Mouse (Mus musculus): ENCODE measurements at regions not wholly inside any gene's neighbourhood (a gene's known extent, or its start where the extent isn't known, plus 50 kb on each side); places are given as distances from the start of the nearest gene placed in this dataset.

DNA sequence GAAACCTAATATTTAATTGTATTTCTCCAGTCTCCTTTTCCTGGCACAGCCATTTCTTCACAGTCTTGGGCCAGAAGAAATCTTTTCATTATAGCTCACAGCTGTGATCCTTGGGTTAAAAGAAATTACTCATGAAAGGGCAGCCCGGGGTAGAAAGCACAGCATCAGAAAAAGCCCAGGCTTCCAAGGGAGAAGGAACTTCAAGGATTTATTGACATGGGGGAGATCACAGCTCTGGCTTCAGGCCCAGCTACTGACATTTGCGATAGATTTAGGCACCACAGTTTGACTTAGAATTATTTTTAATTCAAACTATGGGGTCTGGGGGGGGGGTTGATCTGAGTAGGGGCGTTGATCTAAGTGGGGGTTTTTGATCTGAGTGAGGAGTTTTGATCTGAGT, 291.3 kb downstream of the Gm9195 start:
- DNase-seq, result no peak
- no peaks in the 10 kb centered on the region for H3K36me3 ChIP-seq
- no peak overlapping the region for H3K4me3 ChIP-seq (replicated peaks)
- H3K27me3 ChIP-seq, result no peaks in the 10 kb centered on the region
- no peak for ATAC-seq (ENCODE audit: low read depth)
- H3K9me3 ChIP-seq (replicated peaks), result no peaks in the 10 kb centered on the region
- no peak overlapping the region for H3K27ac ChIP-seq
- no peak overlapping the region for H3K9ac ChIP-seq
- no peak overlapping the region for H3K4me2 ChIP-seq
- 66% methylated on average over 3 of the region's 3 CpGs for WGBS (ENCODE audit: insufficient replicate concordance)
- no peaks in the 10 kb centered on the region for H3K4me1 ChIP-seq (replicated peaks)

- no peak for DNase-seq
- Histone ChIP-seq H3K36me3 (no peaks in the 10 kb centered on the region), H3K4me3 (replicated peaks) (no peak overlapping the region), H3K9me3 (replicated peaks) (no peaks in the 10 kb centered on the region), H3K27ac (no peak overlapping the region), H3K27me3 (no peaks in the 10 kb centered on the region), H3K9ac (no peak overlapping the region), H3K4me2 (no peak overlapping the region), H3K4me1 (replicated peaks) (no peaks in the 10 kb centered on the region)
- no peak for ATAC-seq (ENCODE audit: low read depth)
Measured at GRCm38 (mm10) chr14:72199900-72200299, 291.7 kb downstream of the Gm9195 start.

DNA sequence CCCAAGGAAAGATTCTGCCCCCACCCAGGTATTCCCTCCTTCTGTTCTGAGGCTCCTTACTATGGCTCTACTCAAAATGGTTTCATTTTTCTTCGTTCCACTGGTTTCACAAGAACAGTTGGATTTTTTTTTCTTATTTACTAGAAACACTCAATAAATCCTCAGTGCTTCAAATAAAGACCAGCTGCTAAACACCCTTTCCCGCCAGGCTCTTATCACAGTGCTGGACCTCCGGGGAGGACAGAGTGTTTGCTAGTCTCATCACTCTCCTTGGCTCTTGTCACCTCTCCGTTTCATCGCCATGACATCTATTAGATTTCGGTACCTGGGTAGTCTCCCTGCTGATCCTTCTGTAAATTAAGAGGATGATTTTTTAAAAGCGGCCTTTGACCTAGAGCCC, 293.7 kb downstream of the Gm9195 start:
- H3K4me3 ChIP-seq (replicated peaks), result no peak overlapping the region
- no peaks in the 10 kb centered on the region for H3K36me3 ChIP-seq
- no peaks in the 10 kb centered on the region for H3K4me1 ChIP-seq (replicated peaks)
- no peak overlapping the region for H3K4me2 ChIP-seq
- ATAC-seq (ENCODE audit: low read depth), result no peak
- H3K27ac ChIP-seq, result no peak overlapping the region
- H3K9me3 ChIP-seq (replicated peaks), result no peaks in the 10 kb centered on the region
- 53% methylated on average over 7 of the region's 7 CpGs for WGBS (ENCODE audit: insufficient replicate concordance)
- no peak overlapping the region for H3K9ac ChIP-seq
- DNase-seq, result no peak
- no peaks in the 10 kb centered on the region for H3K27me3 ChIP-seq

GRCm38 (mm10) chr14:72187329-72187984, 304.2 kb downstream of the Gm9195 start:
- Histone ChIP-seq H3K9me3 (replicated peaks) (no peaks in the 10 kb centered on the region), H3K9ac (no peak overlapping the region), H3K27me3 (no peaks in the 10 kb centered on the region), H3K36me3 (no peaks in the 10 kb centered on the region), H3K4me1 (replicated peaks) (no peaks in the 10 kb centered on the region), H3K27ac (no peak overlapping the region), H3K4me3 (replicated peaks) (no peak overlapping the region), H3K4me2 (no peak overlapping the region)
- ATAC-seq (ENCODE audit: low read depth) (no peak), DNase-seq (no peak)
- WGBS (ENCODE audit: insufficient replicate concordance), result 41% methylated on average over 5 of the region's 5 CpGs

- 81% methylated on average over 1 of the region's 1 CpGs for WGBS (ENCODE audit: insufficient replicate concordance)
Measured at GRCm38 (mm10) chr14:72175751-72176150, 315.9 kb downstream of the Gm9195 start.

GRCm38 (mm10) chr14:72172549-72173405, 318.9 kb downstream of the Gm9195 start:
- no peak overlapping the region for H3K9ac ChIP-seq
- H3K4me1 ChIP-seq (replicated peaks), result no peaks in the 10 kb centered on the region
- 55% methylated on average over 20 of the region's 20 CpGs for WGBS (ENCODE audit: insufficient replicate concordance)
- no peak overlapping the region for H3K4me2 ChIP-seq
- DNase-seq (no peak), ATAC-seq (ENCODE audit: low read depth) (no peak)
- no peak overlapping the region for H3K27ac ChIP-seq
- H3K27me3 ChIP-seq, result no peaks in the 10 kb centered on the region
- H3K4me3 ChIP-seq (replicated peaks), result no peak overlapping the region
- no peaks in the 10 kb centered on the region for H3K36me3 ChIP-seq
- H3K9me3 ChIP-seq (replicated peaks), result no peaks in the 10 kb centered on the region

More at GRCm38 (mm10) chr14:72175751-72176150, 315.9 kb downstream of the Gm9195 start:
- H3K9ac ChIP-seq, result no peak overlapping the region
- DNase-seq (no peak), ATAC-seq (ENCODE audit: low read depth) (no peak)
- H3K9me3 ChIP-seq (replicated peaks), result no peaks in the 10 kb centered on the region
- no peak overlapping the region for H3K4me3 ChIP-seq (replicated peaks)
- H3K4me1 ChIP-seq (replicated peaks), result no peaks in the 10 kb centered on the region
- no peak overlapping the region for H3K27ac ChIP-seq
- no peaks in the 10 kb centered on the region for H3K27me3 ChIP-seq
- no peak overlapping the region for H3K4me2 ChIP-seq
- H3K36me3 ChIP-seq, result no peaks in the 10 kb centered on the region

DNA sequence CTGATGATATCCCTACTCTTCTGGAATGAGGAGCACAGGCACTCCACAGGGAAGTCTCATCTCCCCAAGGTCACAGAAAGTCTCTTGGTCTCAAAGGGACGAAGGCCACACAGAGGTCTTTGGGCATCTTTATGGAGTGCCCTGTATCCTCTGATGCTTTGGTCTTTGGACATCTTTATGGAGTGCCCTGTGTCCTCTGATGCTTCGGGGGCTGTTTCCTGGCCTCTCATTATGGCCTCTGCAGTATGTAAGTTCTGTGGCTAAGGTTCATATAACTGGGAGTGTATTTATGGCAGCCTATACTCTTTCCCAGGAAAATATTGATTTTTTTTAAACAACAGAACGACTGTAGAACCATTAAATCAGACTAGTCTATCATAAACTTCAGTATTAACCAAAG, 319.9 kb downstream of the Gm9195 start:
- DNase-seq (no peak), ATAC-seq (ENCODE audit: low read depth) (no peak)
- 44% methylated on average over 3 of the region's 3 CpGs for WGBS (ENCODE audit: insufficient replicate concordance)
- Histone ChIP-seq H3K4me3 (replicated peaks) (no peak overlapping the region), H3K36me3 (no peaks in the 10 kb centered on the region), H3K9me3 (replicated peaks) (no peaks in the 10 kb centered on the region), H3K27me3 (no peaks in the 10 kb centered on the region), H3K9ac (no peak overlapping the region), H3K4me1 (replicated peaks) (no peaks in the 10 kb centered on the region), H3K4me2 (no peak overlapping the region), H3K27ac (no peak overlapping the region)

DNA sequence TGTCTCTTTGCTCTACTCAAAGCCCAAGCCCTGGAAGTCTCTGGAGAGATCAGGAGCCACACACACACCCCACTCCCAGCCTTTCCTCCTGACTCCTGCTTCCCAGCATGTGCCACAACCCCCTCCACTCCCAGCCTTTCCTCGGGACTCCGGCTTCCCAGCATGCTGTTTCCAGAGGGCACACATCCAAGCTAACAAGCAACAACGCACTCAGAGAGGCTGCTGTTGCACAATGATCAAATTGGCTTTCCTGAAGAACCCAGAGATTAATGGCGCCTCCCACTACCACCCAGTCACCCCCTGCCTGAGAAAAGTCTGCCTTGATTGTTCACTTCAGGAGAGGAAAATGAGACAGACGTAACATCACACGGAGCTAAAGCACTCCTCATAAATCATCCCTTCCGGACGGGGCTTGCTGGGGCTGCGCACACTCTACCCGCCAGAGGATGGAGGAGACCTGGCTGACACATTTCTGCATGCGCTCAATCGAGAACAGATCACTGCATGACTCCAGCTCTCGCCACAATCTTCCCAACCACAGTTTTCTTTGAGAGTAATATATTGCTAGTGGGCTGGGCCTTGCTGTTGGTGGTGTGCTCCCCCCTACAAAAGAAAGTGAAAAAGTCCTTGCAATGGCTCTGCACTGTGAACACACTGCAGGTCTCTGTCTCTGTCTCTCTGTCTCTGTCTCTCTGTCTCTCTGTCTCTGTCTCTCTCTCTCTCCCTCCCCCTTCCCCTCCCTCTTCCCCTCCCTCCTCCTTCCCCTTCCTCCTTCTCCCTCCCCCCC, 332.9 kb downstream of the Gm9195 start:
- H3K9me3 ChIP-seq (replicated peaks), result no peaks in the 10 kb centered on the region
- no peak overlapping the region for H3K4me3 ChIP-seq (replicated peaks)
- H3K27me3 ChIP-seq, result no peaks in the 10 kb centered on the region
- DNase-seq, result no peak
- ATAC-seq (ENCODE audit: low read depth), result no peak
- no peaks in the 10 kb centered on the region for H3K36me3 ChIP-seq
- no peak overlapping the region for H3K4me2 ChIP-seq
- no peak overlapping the region for H3K9ac ChIP-seq
- no peaks in the 10 kb centered on the region for H3K4me1 ChIP-seq (replicated peaks)
- H3K27ac ChIP-seq, result no peak overlapping the region
- 34% methylated on average over 13 of the region's 13 CpGs for whole genome bisulfite sequencing (ENCODE audit: insufficient replicate concordance)

- DNase-seq (no peak), ATAC-seq (ENCODE audit: low read depth) (no peak)
- H3K9me3 ChIP-seq (replicated peaks), result no peaks in the 10 kb centered on the region
- H3K4me3 ChIP-seq (replicated peaks), result no peak overlapping the region
- H3K27ac ChIP-seq, result no peak overlapping the region
- H3K27me3 ChIP-seq, result no peaks in the 10 kb centered on the region
- no peak overlapping the region for H3K9ac ChIP-seq
- no peaks in the 10 kb centered on the region for H3K4me1 ChIP-seq (replicated peaks)
- 51% methylated on average over 11 of the region's 11 CpGs for WGBS (ENCODE audit: insufficient replicate concordance)
- H3K4me2 ChIP-seq, result no peak overlapping the region
- H3K36me3 ChIP-seq, result no peaks in the 10 kb centered on the region
Measured at GRCm38 (mm10) chr14:72155197-72155907, 336.3 kb downstream of the Gm9195 start.

GRCm38 (mm10) chr14:72151676-72152075, 340.0 kb downstream of the Gm9195 start:
- no peaks in the 10 kb centered on the region for H3K36me3 ChIP-seq
- 64% methylated on average over 4 of the region's 4 CpGs for WGBS (ENCODE audit: insufficient replicate concordance)
- no peak overlapping the region for H3K4me2 ChIP-seq
- H3K9me3 ChIP-seq (replicated peaks), result no peaks in the 10 kb centered on the region
- no peaks in the 10 kb centered on the region for H3K4me1 ChIP-seq (replicated peaks)
- H3K4me3 ChIP-seq (replicated peaks), result no peak overlapping the region
- no peak overlapping the region for H3K9ac ChIP-seq
- H3K27me3 ChIP-seq, result no peaks in the 10 kb centered on the region
- ATAC-seq (ENCODE audit: low read depth), result no peak
- no peak overlapping the region for H3K27ac ChIP-seq
- no peak for DNase-seq

- Histone ChIP-seq H3K27me3 (no peaks in the 10 kb centered on the region), H3K4me2 (no peak overlapping the region), H3K27ac (no peak overlapping the region), H3K4me3 (replicated peaks) (no peak overlapping the region), H3K9ac (no peak overlapping the region), H3K36me3 (no peaks in the 10 kb centered on the region), H3K4me1 (replicated peaks) (no peaks in the 10 kb centered on the region), H3K9me3 (replicated peaks) (no peaks in the 10 kb centered on the region)
- ATAC-seq (ENCODE audit: low read depth), result no peak
- 21% methylated on average over 4 of the region's 4 CpGs for WGBS (ENCODE audit: insufficient replicate concordance)
- DNase-seq, result no peak
Measured at GRCm38 (mm10) chr14:72149463-72149862, 342.2 kb downstream of the Gm9195 start.
